Mouse (Mus musculus) CD4-positive helper T cell, adult 2 months (primary cell): ENCODE measurements around the gene Zfyve21.

ENCODE experiments used
- DNase-seq: peaks from one replicate; pipeline ENCODE4 v3.0.0-alpha.2; 2012; ENCODE audit warnings: low read depth, missing footprints, low spot score

Gene Zfyve21

GRCm38 (mm10) chr12:111800459-111801183 is 13.3 kb upstream of the Zfyve21 start:
- DNase-seq, result no peak

GRCm38 (mm10) chr12:111803538-111803937 is 10.4 kb upstream of the Zfyve21 start:
- DNase-seq, result no peak

GRCm38 (mm10) chr12:111808775-111809174 is 5.2 kb upstream of the Zfyve21 start:
- DNase-seq, result no peak

- peak; percentile 84 for DNase-seq
Observed at GRCm38 (mm10) chr12:111809762-111810161, 4.2 kb upstream of the Zfyve21 start.

GRCm38 (mm10) chr12:111812075-111812474 is 1.9 kb upstream of the Zfyve21 start:
- no peak for DNase-seq

- DNase-seq, result no peak
Observed at GRCm38 (mm10) chr12:111812611-111813010, 1.4 kb upstream of the Zfyve21 start.

GRCm38 (mm10) chr12:111813111-111813765 is 732 bp upstream of the Zfyve21 start:
- no peak for DNase-seq

- no peak for DNase-seq
Observed at GRCm38 (mm10) chr12:111814769-111815762, 1.1 kb downstream of the Zfyve21 start.

- no peak for DNase-seq
Observed at GRCm38 (mm10) chr12:111816528-111816927, 2.6 kb downstream of the Zfyve21 start.

- no peak for DNase-seq
Observed at GRCm38 (mm10) chr12:111816967-111817366, 3.0 kb downstream of the Zfyve21 start.

- DNase-seq, result no peak
Observed at GRCm38 (mm10) chr12:111817991-111818390, 4.0 kb downstream of the Zfyve21 start.

GRCm38 (mm10) chr12:111819936-111820335 is 6.0 kb downstream of the Zfyve21 start:
- DNase-seq, result no peak

GRCm38 (mm10) chr12:111820708-111821107 is 6.7 kb downstream of the Zfyve21 start:
- no peak for DNase-seq

GRCm38 (mm10) chr12:111821931-111822330 is 8.0 kb downstream of the Zfyve21 start:
- DNase-seq, result no peak

GRCm38 (mm10) chr12:111827556-111827955 is 13.6 kb downstream of the Zfyve21 start:
- no peak for DNase-seq

- DNase-seq, result no peak
Observed at GRCm38 (mm10) chr12:111829447-111829846, 15.5 kb downstream of the Zfyve21 start.

GRCm38 (mm10) chr12:111829954-111830353 is 16.0 kb downstream of the Zfyve21 start:
- DNase-seq, result no peak

- DNase-seq, result no peak
Observed at GRCm38 (mm10) chr12:111830375-111830774, 16.4 kb downstream of the Zfyve21 start.

- DNase-seq, result no peak
Observed at GRCm38 (mm10) chr12:111832643-111833042, 18.7 kb downstream of the Zfyve21 start.

- no peak for DNase-seq
Observed at GRCm38 (mm10) chr12:111833457-111833856, 19.5 kb downstream of the Zfyve21 start.

GRCm38 (mm10) chr12:111842565-111843433 is 28.8 kb downstream of the Zfyve21 start:
- no peak for DNase-seq
